20 mouse cellular contexts compared by ENCODE assay signal in the genomic region with DNA sequence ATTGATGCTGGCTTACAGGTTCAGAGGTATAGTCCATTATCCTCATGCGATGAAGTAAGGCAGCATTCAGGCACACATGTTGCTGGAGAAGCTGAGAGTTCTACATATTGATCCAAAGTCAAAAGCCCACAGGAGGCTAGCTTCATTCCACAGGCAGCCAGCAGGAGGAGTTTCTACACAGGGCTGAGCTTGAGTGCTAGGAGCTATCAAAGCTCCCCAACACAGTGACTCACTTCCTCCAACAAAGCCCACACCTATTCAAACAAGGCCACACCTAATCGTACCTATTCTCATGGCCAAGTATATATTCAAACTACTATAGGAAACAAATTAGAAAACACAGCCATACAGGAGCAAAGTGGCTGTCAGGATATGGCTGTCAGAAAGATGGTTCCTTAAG.
DNase-seq lines count a peak whose midpoint lies in the region; ATAC-seq and TF ChIP-seq lines count a peak whose summit lies in the region.
"Had no signal": no experiment of that assay in that cellular context is flagged by ENCODE, and none has a peak within 500 bp of the region (broad histone marks: within the 10 kb centered on the region; RNA-seq: fewer than 3 reads in every experiment).

No protein-coding gene starts in this region.

- no peak for TF ChIP-seq EP300 in lung, postnatal 0 days (IDR thresholded peaks at IDR 0.05)

- DNase-seq in lung, postnatal 0 days (ENCODE audit: low spot score), result peak; percentile 5
- no peak for DNase-seq in lung, postnatal 4 days
- DNase-seq in ES-CJ7 (ENCODE audit: low read depth, low spot score), result peak; percentile 23
- no peak for DNase-seq in gastrocnemius, postnatal 25 days
- DNase-seq in ovary, postnatal 10 days (ENCODE audit: low spot score), result no peak
- DNase-seq: adrenal gland, postnatal 14 days; cerebellum, adult 18-20 months; cerebellum, adult 9-11 months; cerebellum, postnatal 36 days; forebrain, postnatal 0 days; gastrocnemius, postnatal 14 days; heart, adult 11 months; heart, postnatal 10 days; heart, postnatal 4 days had no signal

- no peak overlapping the region for H3K27ac ChIP-seq in lung, postnatal 0 days (ENCODE audit: low read length)
- no peak overlapping the region for H3K27ac ChIP-seq in stomach, embryonic 15.5 days
- H3K27ac ChIP-seq: embryonic facial prominence, embryonic 13.5 days; forebrain, embryonic 13.5 days; heart, embryonic 10.5 days; hindbrain, embryonic 13.5 days; hindbrain, postnatal 0 days had no signal

- 77% methylated on average over 2 of the region's 2 CpGs for WGBS in lung, postnatal 0 days
- 79% methylated on average over 2 of the region's 2 CpGs for WGBS in stomach, embryonic 15.5 days

- peak; percentile 18; the same call in 1 of the 2 replicates for TF ChIP-seq CTCF in lung, postnatal 0 days (IDR thresholded peaks at IDR 0.05)

- no peaks in the 10 kb centered on the region for H3K9me3 ChIP-seq in lung, postnatal 0 days (ENCODE audit: low read length)
- H3K9me3 ChIP-seq in stomach, embryonic 15.5 days, result no peaks in the 10 kb centered on the region
- H3K9me3 ChIP-seq: embryonic facial prominence, embryonic 13.5 days; forebrain, embryonic 13.5 days; heart, embryonic 10.5 days; hindbrain, embryonic 13.5 days had no signal

- no peaks in the 10 kb centered on the region for H3K36me3 ChIP-seq in lung, postnatal 0 days (ENCODE audit: insufficient read depth, low read length)
- H3K36me3 ChIP-seq in stomach, embryonic 15.5 days, result no peaks in the 10 kb centered on the region
- H3K36me3 ChIP-seq: embryonic facial prominence, embryonic 13.5 days; heart, embryonic 10.5 days; hindbrain, embryonic 13.5 days had no signal

- H3K4me2 ChIP-seq in lung, postnatal 0 days (replicated peaks; ENCODE audit: low read depth, low read length), result no peak overlapping the region
- no peak overlapping the region for H3K4me2 ChIP-seq in stomach, embryonic 15.5 days
- H3K4me2 ChIP-seq: embryonic facial prominence, embryonic 13.5 days; forebrain, embryonic 13.5 days; hindbrain, embryonic 13.5 days had no signal

- H3K4me1 ChIP-seq in lung, postnatal 0 days (ENCODE audit: insufficient read depth, low read depth, low read length), result no peaks in the 10 kb centered on the region
- no peaks in the 10 kb centered on the region for H3K4me1 ChIP-seq in stomach, embryonic 15.5 days
- H3K4me1 ChIP-seq: embryonic facial prominence, embryonic 13.5 days; forebrain, embryonic 13.5 days; heart, embryonic 10.5 days; hindbrain, embryonic 13.5 days had no signal

- H3K27me3 ChIP-seq in lung, postnatal 0 days (replicated peaks; ENCODE audit: insufficient read depth, low read length), result no peaks in the 10 kb centered on the region
- H3K27me3 ChIP-seq in stomach, embryonic 15.5 days (replicated peaks), result no peaks in the 10 kb centered on the region
- H3K27me3 ChIP-seq: embryonic facial prominence, embryonic 13.5 days; forebrain, embryonic 13.5 days; hindbrain, embryonic 13.5 days had no signal

- no peak overlapping the region for H3K9ac ChIP-seq in lung, postnatal 0 days (replicated peaks; ENCODE audit: low read depth)
- H3K9ac ChIP-seq in stomach, embryonic 15.5 days, result no peak overlapping the region
- H3K9ac ChIP-seq: embryonic facial prominence, embryonic 13.5 days; forebrain, embryonic 13.5 days; forebrain, postnatal 0 days; hindbrain, embryonic 13.5 days had no signal

- ATAC-seq in lung, postnatal 0 days, result no peak
- ATAC-seq in stomach, embryonic 15.5 days (ENCODE audit: insufficient read depth, low FRiP score, low read depth), result peak; percentile 70; the same call in 1 of the 2 replicates
- ATAC-seq: forebrain, embryonic 13.5 days; forebrain, postnatal 0 days; hindbrain, postnatal 0 days had no signal

- no peak overlapping the region for H3K4me3 ChIP-seq in lung, postnatal 0 days (ENCODE audit: low read depth, low read length)
- H3K4me3 ChIP-seq in stomach, embryonic 15.5 days (replicated peaks), result no peak overlapping the region
- H3K4me3 ChIP-seq: embryonic facial prominence, embryonic 13.5 days; forebrain, embryonic 13.5 days; heart, embryonic 10.5 days; hindbrain, embryonic 13.5 days had no signal

Comparison
In these comparisons a context has a peak if more than half of its experiments do, and no peak if none do; other contexts are left out.
1. DNase-seq: peak in lung, postnatal 0 days (single experiment) and ES-CJ7 (single experiment); none in lung, postnatal 4 days (0 of 2), gastrocnemius, postnatal 25 days (single experiment) and ovary, postnatal 10 days (single experiment).